Mouse (Mus musculus): ENCODE results near the gene Gm10352. TPM values are rescaled to one million over a fixed set of nuclear protein-coding genes. Genes with fewer than 3 reads are reported as not detected.
"Not testable (repeated sequence)": the region's sequence is repeated elsewhere in the genome, so short reads cannot be mapped to it uniquely, and the experiment has no call there.

Gene Gm10352
- 0.09 TPM in 1 of 2 replicates, not detected in the other for polyA plus RNA-seq (2015; fragmentation: Nextera tagmentation; extraction: Ambion mirVana)

- no CpG with 5 or more reads among the region's 9 CpGs for WGBS
- not testable (repeated sequence) for H3K4me3 ChIP-seq; H3K4me2 ChIP-seq (replicated peaks); ATAC-seq (ENCODE audit: low FRiP score, low read depth); H3K4me1 ChIP-seq; H3K27ac ChIP-seq; H3K27me3 ChIP-seq; H3K9me3 ChIP-seq; H3K36me3 ChIP-seq; H3K9ac ChIP-seq
Measured at GRCm38 (mm10) chrY:2900689-2901088, at the start of gene Gm10352. Gene Gm10352, plus strand, starts transcription at chrY:2900989.

GRCm38 (mm10) chrY:2932282-2932681 lies 31.5 kb downstream of the Gm10352 start, which contains the start of gene Gm29289:
Gene Gm29289, plus strand, starts transcription at chrY:2932582.
- H3K9ac ChIP-seq; H3K4me1 ChIP-seq; H3K9me3 ChIP-seq; H3K4me2 ChIP-seq (replicated peaks); ATAC-seq (ENCODE audit: low FRiP score, low read depth); H3K36me3 ChIP-seq; H3K27ac ChIP-seq; H3K4me3 ChIP-seq; H3K27me3 ChIP-seq: not testable (repeated sequence)
- WGBS = no CpG with 5 or more reads among the region's 9 CpGs

Other genes starting within 250 kb of the Gm10352 start
- not detected in 2 replicates for gene Sry, start 237.3 kb upstream of the Gm10352 start, polyA plus RNA-seq (2015; fragmentation: Nextera tagmentation; extraction: Ambion mirVana)
- not detected in 2 replicates for gene H2al2b, start 180.3 kb upstream of the Gm10352 start, polyA plus RNA-seq (2015; fragmentation: Nextera tagmentation; extraction: Ambion mirVana)
- not detected in 2 replicates for gene Gm4064, start 104.8 kb upstream of the Gm10352 start, polyA plus RNA-seq (2015; fragmentation: Nextera tagmentation; extraction: Ambion mirVana)
- gene Rbmy, start 70.3 kb upstream of the Gm10352 start, polyA plus RNA-seq (2015; fragmentation: Nextera tagmentation; extraction: Ambion mirVana) = not detected in 2 replicates
- not detected in 2 replicates for gene Gm10256, start 70.3 kb upstream of the Gm10352 start, polyA plus RNA-seq (2015; fragmentation: Nextera tagmentation; extraction: Ambion mirVana)
- gene Gm29289, start 31.6 kb downstream of the Gm10352 start, polyA plus RNA-seq (2015; fragmentation: Nextera tagmentation; extraction: Ambion mirVana) = not detected in 2 replicates